Mouse (Mus musculus) cerebellum, adult 9-10 months (tissue): ENCODE measurements around the gene Mlana.

Source experiments
- DNase-seq: peaks from one replicate; pipeline ENCODE4 v3.0.0; 2022

Gene Mlana

GRCm38 (mm10) chr19:29697245-29697874 lies at the start of gene Mlana:
Gene Mlana (plus strand): TSS chr19:29697824.
- DNase-seq, result no peak

- no peak for DNase-seq
Measured at GRCm38 (mm10) chr19:29648550-29648914, 49.1 kb upstream of the Mlana start.

GRCm38 (mm10) chr19:29649683-29650082 lies 47.9 kb upstream of the Mlana start:
- DNase-seq, result no peak

- no peak for DNase-seq
Measured at GRCm38 (mm10) chr19:29653768-29654265, 43.8 kb upstream of the Mlana start.

- DNase-seq, result no peak
Measured at GRCm38 (mm10) chr19:29655148-29655547, 42.5 kb upstream of the Mlana start.

- no peak for DNase-seq
Measured at GRCm38 (mm10) chr19:29656029-29656428, 41.6 kb upstream of the Mlana start.

GRCm38 (mm10) chr19:29656620-29657019 lies 41.0 kb upstream of the Mlana start:
- DNase-seq, result no peak

- no peak for DNase-seq
Measured at GRCm38 (mm10) chr19:29657033-29657432, 40.6 kb upstream of the Mlana start.

- no peak for DNase-seq
Measured at GRCm38 (mm10) chr19:29657558-29657957, 40.1 kb upstream of the Mlana start.

GRCm38 (mm10) chr19:29658836-29659235 lies 38.8 kb upstream of the Mlana start:
- DNase-seq, result no peak

- DNase-seq, result no peak
Measured at GRCm38 (mm10) chr19:29659705-29660104, 37.9 kb upstream of the Mlana start.

GRCm38 (mm10) chr19:29660835-29661764 lies 36.5 kb upstream of the Mlana start:
- no peak for DNase-seq

- no peak for DNase-seq
Measured at GRCm38 (mm10) chr19:29661974-29662580, 35.5 kb upstream of the Mlana start.

- no peak for DNase-seq
Measured at GRCm38 (mm10) chr19:29663780-29664179, 33.8 kb upstream of the Mlana start.

- no peak for DNase-seq
Measured at GRCm38 (mm10) chr19:29664934-29665333, 32.7 kb upstream of the Mlana start.

- DNase-seq, result no peak
Measured at GRCm38 (mm10) chr19:29666164-29666563, 31.5 kb upstream of the Mlana start.

- DNase-seq, result no peak
Measured at GRCm38 (mm10) chr19:29666965-29667594, 30.5 kb upstream of the Mlana start.

GRCm38 (mm10) chr19:29668135-29668534 lies 29.5 kb upstream of the Mlana start:
- no peak for DNase-seq

GRCm38 (mm10) chr19:29670247-29670646 lies 27.4 kb upstream of the Mlana start:
- no peak for DNase-seq

- no peak for DNase-seq
Measured at GRCm38 (mm10) chr19:29671160-29671559, 26.5 kb upstream of the Mlana start.

GRCm38 (mm10) chr19:29672660-29673059 lies 25.0 kb upstream of the Mlana start:
- no peak for DNase-seq

GRCm38 (mm10) chr19:29674946-29675345 lies 22.7 kb upstream of the Mlana start:
- no peak for DNase-seq

GRCm38 (mm10) chr19:29675562-29676078 lies 22.0 kb upstream of the Mlana start:
- DNase-seq, result no peak
